In the genomic region with DNA sequence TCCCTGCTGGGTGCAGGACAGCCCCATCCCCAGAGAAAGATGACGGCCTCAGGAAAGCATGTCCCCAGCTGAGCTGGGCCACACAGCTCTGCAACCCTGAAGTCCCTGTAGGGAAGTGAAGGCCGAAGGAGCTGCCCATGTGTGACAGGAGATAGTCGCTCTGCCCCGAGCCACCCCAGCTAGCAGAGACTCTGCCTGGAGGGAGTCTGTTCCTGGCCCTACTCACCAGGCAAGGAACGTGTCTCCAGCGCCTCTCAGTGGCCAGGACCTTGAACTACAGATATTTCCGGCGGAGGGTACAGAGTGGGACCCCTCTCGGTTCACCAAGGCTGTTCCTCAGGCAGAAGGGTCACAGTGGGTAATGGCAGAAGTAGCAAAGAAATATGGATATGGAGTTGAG, we compare ENCODE assay signal across 8 mouse cellular contexts. TPM values are rescaled to one million over a fixed set of nuclear protein-coding genes. Genes with fewer than 3 reads are reported as not detected.
DNase-seq lines count a peak whose midpoint lies in the region; ATAC-seq and TF ChIP-seq lines count a peak whose summit lies in the region.

No protein-coding gene starts in this region.

- no peak overlapping the region for H3K9ac ChIP-seq in CH12.LX (ENCODE audit: insufficient read depth, low read depth)
- H3K9ac ChIP-seq in lung, embryonic 14.5 days = peak overlapping the region; percentile 27; the same call in 1 of the 2 replicates

- no peak for TF ChIP-seq EP300 in CH12.LX (IDR thresholded peaks at IDR 0.05; ENCODE audit: low read length)

- TF ChIP-seq CTCF in CH12.LX (conservative IDR thresholded peaks at IDR 0.05 in 1 of 2, IDR thresholded peaks at IDR 0.05 in 1 of 2; ENCODE audit: low read depth in 2 of 2, low read length in 2 of 2) = peak; percentile 29 to 92; a peak in 3 of 4 replicates
- peak; percentile 95 for TF ChIP-seq CTCF in lung, embryonic 14.5 days (IDR thresholded peaks at IDR 0.05; ENCODE audit: low read depth)

- no peaks in the 10 kb centered on the region for H3K9me3 ChIP-seq in CH12.LX (replicated peaks; ENCODE audit: low read length)
- no peaks in the 10 kb centered on the region for H3K9me3 ChIP-seq in lung, embryonic 14.5 days (ENCODE audit: low read depth, low read length)

- in situ Hi-C loops in CH12.LX (cut with MboI; ENCODE audit: low pct_ligation_motif_present, low pct_unique_long_range_greater_than_20kb, low sequenced_read_pairs) = no loop called here

- dilution Hi-C loops in CH12.LX (cut with MboI; ENCODE audit: extremely low pct_ligation_motif_present, extremely low pct_unique_long_range_greater_than_20kb, low sequenced_read_pairs) = loop anchor here (25.0 kb wide), 1 partner anchor 205 kb away; a partner anchor contains a TSS

- H3K4me2 ChIP-seq in CH12.LX (ENCODE audit: insufficient read depth, low read depth, poor library complexity, severe bottlenecking) = no peak overlapping the region
- H3K4me2 ChIP-seq in lung, embryonic 14.5 days = no peak overlapping the region

- DNase-seq in 3T3-L1 (ENCODE audit: low read depth, low spot score) (peak; percentile 82), CH12.LX (ENCODE audit: extremely low read depth) (peak; percentile 31)
- peak; percentile 26 for DNase-seq in c-Kit-positive CD71-positive TER-119-positive erythroid progenitor cells, embryonic 14.5 days (ENCODE audit: low spot score)
- peak; percentile 65 for DNase-seq in heart, adult 8-10 months (ENCODE audit: low spot score)
- DNase-seq in kidney, postnatal 10 days = peak; percentile 81
- peak; percentile 88 for DNase-seq in lung, embryonic 14.5 days
- peak; percentile 27 to 53 for DNase-seq in right cerebral cortex, adult 2 months (ENCODE audit: low spot score in 2 of 2)
- peak; percentile 65 for DNase-seq in yolk sac, embryonic 10.5 days (ENCODE audit: low spot score)

- peak; percentile 54 for ATAC-seq in lung, embryonic 14.5 days (ENCODE audit: insufficient read depth)

- H3K4me3 ChIP-seq in CH12.LX (replicated peaks in 1 of 3; ENCODE audit: low read depth in 2 of 3, low read length in 2 of 3, poor library complexity in 1 of 3) = no peak overlapping the region
- no peak overlapping the region for H3K4me3 ChIP-seq in lung, embryonic 14.5 days (ENCODE audit: low read depth, low read length)

- WGBS in lung, embryonic 14.5 days = 16% methylated on average over 9 of the region's 9 CpGs

- H3K27ac ChIP-seq in CH12.LX (ENCODE audit: insufficient read depth, low read depth) = no peak overlapping the region
- H3K27ac ChIP-seq in lung, embryonic 14.5 days (ENCODE audit: low read depth) = peak overlapping the region; percentile 20; the same call in 1 of the 2 replicates

- TF ChIP-seq POLR2A in CH12.LX (IDR thresholded peaks at IDR 0.05; ENCODE audit: low read depth, low read length) = no peak

- H3K79me2 ChIP-seq in CH12.LX (replicated peaks; ENCODE audit: control insufficient read depth, extremely low read depth, insufficient read depth, poor library complexity, severe bottlenecking) = no peaks in the 10 kb centered on the region

- H3K27me3 ChIP-seq in CH12.LX (replicated peaks) = peaks cover 86% of the 10 kb centered on the region
- H3K27me3 ChIP-seq in lung, embryonic 14.5 days (ENCODE audit: insufficient read depth, low read length) = no peaks in the 10 kb centered on the region

- TF ChIP-seq RAD21 in CH12.LX (IDR thresholded peaks at IDR 0.05; ENCODE audit: low read depth, low read length) = peak; percentile 95

- peaks cover 0 to 6% of the 10 kb centered on the region in 2 experiments; a peak in 1 of 4 replicates for H3K4me1 ChIP-seq in CH12.LX (ENCODE audit: control insufficient read depth in 1 of 2, insufficient read depth in 2 of 2)
- H3K4me1 ChIP-seq in lung, embryonic 14.5 days (ENCODE audit: insufficient read depth) = peaks cover 18% of the 10 kb centered on the region

- no peaks in the 10 kb centered on the region for H3K36me3 ChIP-seq in CH12.LX (replicated peaks in 1 of 2; ENCODE audit: control insufficient read depth in 1 of 2, insufficient read depth in 1 of 2, low read length in 1 of 2)
- no peaks in the 10 kb centered on the region for H3K36me3 ChIP-seq in lung, embryonic 14.5 days (ENCODE audit: insufficient read depth)

TF ChIP-seq in CH12.LX, 34 proteins besides CTCF, POLR2A, EP300 and RAD21:
- TF ChIP-seq ZMIZ1 (IDR thresholded peaks at IDR 0.05; ENCODE audit: low read depth, low read length) = no peak
- TF ChIP-seq IRF4 (IDR thresholded peaks at IDR 0.05; ENCODE audit: low read depth, low read length) = peak; percentile 26; the same call in 1 of the 2 replicates
- no peak for TF ChIP-seq CHD2 (IDR thresholded peaks at IDR 0.05; ENCODE audit: low read length)
- 0 out of 2 replicates have a peak, but pooled peaks have one; percentile 7 for TF ChIP-seq BHLHE40 (IDR thresholded peaks at IDR 0.05; ENCODE audit: low read depth, low read length)
- peak; percentile 96 for TF ChIP-seq SMC3 (IDR thresholded peaks at IDR 0.05; ENCODE audit: low read depth, low read length)
- peak; percentile 83 for TF ChIP-seq ZC3H11A (IDR thresholded peaks at IDR 0.05; ENCODE audit: low read depth, low read length)
- 0 out of 2 replicates have a peak, but pooled peaks have one; percentile 23 for TF ChIP-seq SIN3A (IDR thresholded peaks at IDR 0.05; ENCODE audit: low read length)
- TF ChIP-seq MEF2A (IDR thresholded peaks at IDR 0.05; ENCODE audit: borderline replicate concordance, low read depth, low read length) = no peak

RNA-seq across cellular contexts. Expression of a gene that starts 39.9 kb away (rescaled TPM):
- total RNA-seq in CH12.LX (2012; rRNA removed) (77.6 and 90.0 TPM in 2 replicates), CH12.LX (2014; rRNA removed) (69.8 and 78.5 TPM in 2 replicates)
- 131 and 139 TPM in 2 replicates for polyA plus RNA-seq in CH12.LX (2012; ENCODE audit: insufficient read length, low read depth)
- total RNA-seq in heart, adult 8-10 months (2022) = 10 to 100 TPM; 14.7 to 17.6 (median 16.4) TPM
- 59.3 and 61.3 TPM in 2 replicates for polyA plus RNA-seq in lung, embryonic 14.5 days (2014; fragmentation: Nextera tagmentation; extraction: Ambion mirVana)

Comparison
In these comparisons a context has a peak if more than half of its experiments do, and no peak if none do; other contexts are left out.
1. DNase-seq: peak in every context shown above with its lines; median percentile 88 in lung, embryonic 14.5 days; 82 in 3T3-L1; 81 in kidney, postnatal 10 days; 65 in heart, adult 8-10 months; 65 in yolk sac, embryonic 10.5 days; 40 in right cerebral cortex, adult 2 months; 31 in CH12.LX; 26 in c-Kit-positive CD71-positive TER-119-positive erythroid progenitor cells, embryonic 14.5 days.